Mouse (Mus musculus) embryonic facial prominence, embryonic 12.5 days (tissue): Measurements from ENCODE around the gene St6gal1. TPM values are rescaled to one million over a fixed set of nuclear protein-coding genes. Genes with fewer than 3 reads are reported as not detected.

Experiments used
- ATAC-seq: fragments of 200-750 bp; cut with Nextera tagmentation; 2 replicates; pipeline ENCODE4 v1.8.0; 2017; ENCODE audit not compliant: insufficient number of reproducible peaks, insufficient read depth, low FRiP score, low TSS enrichment
- H3K27ac ChIP-seq: fragments of 300-500 bp; sonication (generic); 2 replicates; pipeline ENCODE4 v1.5.1; 2016; ENCODE audit warnings: mild to moderate bottlenecking
- H3K27me3 ChIP-seq: fragments of 300-500 bp; sonication (generic); 2 replicates; pipeline ENCODE4 v1.6.1; 2016; ENCODE audit warnings: mild to moderate bottlenecking, moderate library complexity
- H3K36me3 ChIP-seq: fragments of 300-500 bp; sonication (generic); 2 replicates; pipeline ENCODE4 v1.6.1; 2016; ENCODE audit warnings: mild to moderate bottlenecking
- H3K4me1 ChIP-seq: fragments of 300-500 bp; sonication (generic); 2 replicates; pipeline ENCODE4 v1.6.1; 2016
- H3K4me2 ChIP-seq: fragments of 300-500 bp; sonication (generic); replicated peaks from 2 replicates; pipeline ENCODE4 v1.6.1; 2016; ENCODE audit warnings: mild to moderate bottlenecking, moderate library complexity
- H3K4me3 ChIP-seq: fragments of 300-500 bp; sonication (generic); 2 replicates; pipeline ENCODE4 v1.5.1; 2016; ENCODE audit warnings: mild to moderate bottlenecking
- H3K9ac ChIP-seq: fragments of 300-500 bp; sonication (generic); 2 replicates; pipeline ENCODE4 v1.6.1; 2016; ENCODE audit warnings: mild to moderate bottlenecking, moderate library complexity
- H3K9me3 ChIP-seq: fragments of 300-500 bp; sonication (generic); 2 replicates; pipeline ENCODE4 v1.6.1; 2016; ENCODE audit warnings: mild to moderate bottlenecking, moderate library complexity
- WGBS: fragments of 180-500 bp; shearing (Covaris S2); methylation state at CpG from one replicate; pipeline ENCODE4 v1.1.7; 2016; 5-methylcytosine and 5-hydroxymethylcytosine counted together
- polyA plus RNA-seq: library from polyadenylated mRNA; unstranded; fragments of >200 nt; fragmentation: Nextera tagmentation; extraction: Ambion mirVana; gene quantifications from 2 replicates; pipeline ENCODE4 v1.2.1, GENCODE M21; 2016

St6gal1 gene
- polyA plus RNA-seq, 1 experiment from 2014 or later: 31.7 TPM

DNA sequence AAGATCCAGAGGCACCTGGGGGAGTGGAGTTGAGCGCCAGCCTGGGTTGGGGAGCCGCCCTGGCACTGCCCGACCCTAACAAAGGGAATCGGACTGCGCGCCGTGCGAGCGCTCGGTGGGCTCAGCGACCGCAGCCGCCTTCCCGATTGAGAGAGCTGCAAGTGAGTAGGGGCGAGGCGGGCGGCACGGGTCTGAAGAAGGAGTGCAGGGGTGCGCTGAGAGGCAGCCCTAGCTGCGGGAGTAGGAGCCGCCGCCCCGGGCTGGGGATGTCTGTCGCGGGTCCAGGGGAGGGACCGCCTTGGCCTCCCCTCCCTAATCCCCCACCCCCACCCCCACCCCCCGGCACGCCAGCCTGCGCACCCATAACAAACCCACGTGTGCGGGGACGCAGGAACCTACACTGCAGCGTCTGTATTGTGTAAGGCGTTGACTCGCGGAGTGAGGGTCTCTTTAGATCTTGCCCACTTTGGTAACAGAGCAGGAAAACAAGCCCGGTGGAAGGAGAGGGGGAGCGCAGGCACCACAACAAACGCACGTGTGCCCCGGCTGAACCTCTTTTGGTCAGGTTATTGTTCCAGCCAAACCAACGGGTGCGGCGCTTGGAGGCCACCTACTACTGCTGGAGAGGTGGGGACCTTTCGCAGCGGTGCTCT is 655 bp downstream of the St6gal1 start:
- peak; percentile 78 for ATAC-seq
- Histone ChIP-seq H3K9me3 (no peaks in the 10 kb centered on the region), H3K36me3 (no peaks in the 10 kb centered on the region), H3K27me3 (no peaks in the 10 kb centered on the region), H3K27ac (peak overlapping the region; percentile 94), H3K4me3 (peak overlapping the region; percentile 77), H3K4me2 (peak overlapping the region; percentile 89), H3K4me1 (peaks cover 20% of the 10 kb centered on the region), H3K9ac (peak overlapping the region; percentile 89)
- WGBS: under 1% methylated on average over 37 of the region's 46 CpGs

DNA sequence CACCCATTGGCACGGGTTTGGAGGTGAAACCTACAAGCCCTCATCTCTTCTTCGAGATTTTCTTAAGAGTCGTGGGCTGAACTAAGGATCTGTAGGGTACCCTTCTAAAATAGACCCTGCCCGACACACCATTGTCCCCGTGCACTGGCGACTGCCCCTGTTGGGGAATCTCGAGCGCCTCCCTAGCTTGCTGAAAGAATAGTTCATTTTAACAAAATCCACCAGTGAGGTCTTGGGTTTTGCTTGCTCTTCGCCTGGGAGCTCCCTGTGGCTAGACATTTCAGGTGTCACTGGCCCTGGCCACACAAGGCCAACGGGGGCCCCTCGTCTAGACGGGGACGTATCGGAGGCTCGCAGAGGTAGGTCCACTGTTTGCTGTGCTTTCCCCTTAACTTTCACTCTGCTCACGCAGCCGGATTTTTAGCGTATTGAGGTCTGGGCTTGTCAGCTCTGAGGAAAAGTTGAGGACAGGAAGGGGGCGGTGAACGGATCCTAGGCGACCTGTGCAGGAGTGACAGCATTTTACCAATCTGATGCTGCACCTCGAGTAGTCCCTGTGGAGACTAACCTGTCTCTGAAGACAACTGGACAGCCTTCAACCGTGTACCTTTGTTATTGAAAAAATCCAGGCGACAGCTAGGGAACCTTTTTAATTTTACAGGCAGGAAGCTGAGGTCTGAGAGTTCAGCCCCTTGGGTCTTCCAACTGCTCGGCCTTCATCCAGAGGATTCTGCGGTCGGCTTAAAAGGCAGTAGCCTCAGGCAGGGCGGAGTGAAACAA is 1.5 kb downstream of the St6gal1 start:
- Histone ChIP-seq H3K9me3 (no peaks in the 10 kb centered on the region), H3K36me3 (no peaks in the 10 kb centered on the region), H3K27ac (peak overlapping the region; percentile 94), H3K4me1 (peaks cover 20% of the 10 kb centered on the region), H3K4me3 (peak overlapping the region; percentile 77), H3K27me3 (no peaks in the 10 kb centered on the region), H3K9ac (peak overlapping the region; percentile 89), H3K4me2 (peak overlapping the region; percentile 89)
- under 1% methylated on average over 28 of the region's 28 CpGs for WGBS
- ATAC-seq: peak; percentile 53

DNA sequence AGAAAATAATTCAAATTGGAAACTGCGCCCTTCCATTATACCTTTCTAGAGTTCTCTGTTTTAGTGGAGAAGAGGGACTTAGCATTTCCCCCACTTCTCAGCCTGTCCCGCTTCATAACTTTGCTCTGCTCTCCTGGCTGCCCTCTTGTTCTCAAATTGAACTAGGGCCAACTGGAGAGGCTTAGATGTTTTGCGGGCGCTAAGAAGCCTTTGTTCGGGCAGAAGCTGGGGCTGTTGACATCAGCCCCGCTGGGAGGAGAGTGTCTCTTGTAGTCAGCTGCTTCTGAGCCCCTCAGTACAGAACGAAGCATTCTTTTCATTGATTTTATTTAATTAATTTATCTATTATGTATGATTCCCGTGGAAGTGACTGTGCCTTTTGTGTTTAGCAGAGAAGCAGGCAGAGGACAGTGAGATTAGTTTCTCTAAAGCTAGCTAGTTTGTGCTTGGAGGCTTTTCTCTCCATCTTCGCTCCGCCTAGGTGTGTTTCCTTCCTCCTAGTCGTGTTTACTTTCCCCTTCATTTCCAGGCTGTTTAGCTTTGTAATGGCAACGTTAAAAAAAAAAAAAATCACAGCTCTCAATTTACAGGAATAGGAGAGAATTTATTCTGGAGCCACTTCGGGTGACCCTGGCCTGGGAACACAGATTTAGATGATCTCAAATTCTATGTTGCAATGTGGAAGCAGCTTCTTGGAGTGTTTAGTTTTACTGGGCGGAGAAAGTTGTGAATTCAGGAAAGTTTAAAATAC is 2.2 kb downstream of the St6gal1 start:
- Histone ChIP-seq H3K4me3 (peak overlapping the region; percentile 77), H3K9ac (peak overlapping the region; percentile 89), H3K4me1 (peaks cover 20% of the 10 kb centered on the region), H3K4me2 (peak overlapping the region; percentile 89), H3K36me3 (no peaks in the 10 kb centered on the region), H3K27ac (peak overlapping the region; percentile 94), H3K27me3 (no peaks in the 10 kb centered on the region), H3K9me3 (no peaks in the 10 kb centered on the region)
- WGBS: 6% methylated on average over 14 of the region's 14 CpGs
- ATAC-seq: no peak

DNA sequence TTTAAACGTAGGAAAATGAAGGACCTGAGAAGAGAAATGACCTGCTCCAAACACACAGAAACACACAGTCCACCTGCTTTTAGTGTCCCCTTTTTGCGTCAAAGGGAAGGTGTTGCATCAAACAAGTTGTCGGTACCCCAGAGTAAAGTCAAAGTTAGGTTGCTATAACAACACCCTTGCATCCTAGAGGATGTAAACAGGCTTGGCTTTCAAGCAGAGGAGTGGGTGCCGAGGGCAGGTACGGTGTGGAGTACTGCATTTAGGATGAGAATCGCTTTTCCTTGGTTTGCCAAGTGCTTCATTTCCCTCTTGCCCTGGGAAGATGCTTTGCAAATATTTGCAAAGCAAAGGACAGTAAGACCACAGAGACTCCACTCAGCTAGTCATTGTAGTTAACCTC is 3.3 kb downstream of the St6gal1 start:
- no peak overlapping the region for H3K27ac ChIP-seq
- H3K4me1 ChIP-seq: peaks cover 20% of the 10 kb centered on the region
- no peaks in the 10 kb centered on the region for H3K27me3 ChIP-seq
- H3K9ac ChIP-seq: no peak overlapping the region
- no peak for ATAC-seq
- no peaks in the 10 kb centered on the region for H3K9me3 ChIP-seq
- H3K4me2 ChIP-seq: peak overlapping the region; percentile 89
- H3K36me3 ChIP-seq: no peaks in the 10 kb centered on the region
- H3K4me3 ChIP-seq: 0 out of 2 replicates have a peak overlapping the region, but pooled peaks have one; percentile 77
- WGBS: 23% methylated on average over 6 of the region's 6 CpGs

DNA sequence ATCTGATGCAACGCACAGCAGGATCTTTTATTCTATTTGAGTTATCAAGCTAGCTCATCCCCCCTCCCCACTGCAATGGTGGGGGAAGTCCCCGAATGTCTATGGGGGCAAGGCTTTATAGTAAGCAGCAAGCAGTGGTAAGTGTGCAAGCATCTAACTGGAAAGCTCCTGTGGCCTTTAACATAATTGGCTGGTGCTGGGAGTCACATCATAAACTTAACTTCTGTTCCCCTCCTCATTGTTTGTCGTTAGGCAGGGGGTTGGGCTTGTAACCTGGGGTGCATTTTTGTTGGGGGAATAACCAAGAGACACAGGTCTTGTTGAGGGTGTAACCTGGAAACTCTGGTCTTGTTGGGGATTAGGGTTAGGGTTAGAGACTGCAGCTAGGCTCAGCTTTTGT is 3.9 kb downstream of the St6gal1 start:
- H3K27ac ChIP-seq: no peak overlapping the region
- H3K4me2 ChIP-seq: peak overlapping the region; percentile 89; the same call in 1 of the 2 replicates
- WGBS: 30% methylated on average over 3 of the region's 3 CpGs
- H3K9ac ChIP-seq: no peak overlapping the region
- H3K27me3 ChIP-seq: no peaks in the 10 kb centered on the region
- H3K4me3 ChIP-seq: no peak overlapping the region
- ATAC-seq: no peak
- no peaks in the 10 kb centered on the region for H3K36me3 ChIP-seq
- H3K4me1 ChIP-seq: peaks cover 20% of the 10 kb centered on the region
- no peaks in the 10 kb centered on the region for H3K9me3 ChIP-seq

DNA sequence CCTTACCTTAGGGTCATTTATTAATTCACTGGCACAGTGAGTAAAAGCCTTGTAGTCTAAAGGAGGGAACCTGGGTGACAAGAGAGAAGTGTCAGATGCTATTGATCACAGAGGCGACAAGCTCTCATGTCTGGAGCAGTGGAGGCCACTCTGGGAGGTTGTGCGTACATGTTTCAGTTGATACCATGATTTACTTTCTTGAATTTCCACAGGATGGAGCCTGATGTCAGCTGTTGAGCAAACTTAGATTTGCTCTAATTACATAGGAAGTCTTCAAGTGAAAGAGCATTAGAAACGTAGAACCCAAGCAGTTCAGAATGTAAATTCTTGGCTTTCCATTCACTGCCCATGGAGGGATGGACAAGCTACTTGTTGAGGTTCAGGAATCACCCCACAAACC is 5.4 kb downstream of the St6gal1 start:
- 64% methylated on average over 3 of the region's 3 CpGs for WGBS
- Histone ChIP-seq H3K27ac (no peak overlapping the region), H3K9me3 (no peaks in the 10 kb centered on the region)

DNA sequence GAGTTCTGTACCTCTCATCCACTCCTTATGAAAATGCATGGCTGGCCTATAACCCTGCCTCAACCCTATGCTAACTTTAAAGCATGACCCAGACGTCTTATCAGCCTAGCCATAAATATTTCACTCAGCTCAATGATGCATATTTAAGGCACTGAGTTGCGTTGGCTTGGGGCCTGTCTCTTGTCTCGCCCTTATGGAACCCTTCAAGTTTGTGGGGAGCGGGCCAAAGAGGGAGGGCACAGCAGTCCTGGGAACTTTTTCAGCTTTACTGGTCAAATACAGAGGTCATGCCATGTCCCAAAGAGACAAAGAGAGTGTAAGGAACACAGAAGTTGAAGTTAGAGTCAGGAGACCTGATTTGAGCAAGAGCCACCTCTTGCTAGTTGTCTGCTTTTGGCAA is 6.6 kb downstream of the St6gal1 start:
- WGBS: 80% methylated on average over 4 of the region's 4 CpGs
- H3K9me3 ChIP-seq: no peaks in the 10 kb centered on the region
- H3K4me3 ChIP-seq: no peak overlapping the region
- no peak overlapping the region for H3K4me2 ChIP-seq
- no peak overlapping the region for H3K27ac ChIP-seq
- H3K4me1 ChIP-seq: peaks cover 20% of the 10 kb centered on the region
- ATAC-seq: no peak
- H3K36me3 ChIP-seq: peaks cover 5% of the 10 kb centered on the region; the same call in 1 of the 2 replicates
- no peaks in the 10 kb centered on the region for H3K27me3 ChIP-seq
- no peak overlapping the region for H3K9ac ChIP-seq

More for the DNA sequence above, 5.4 kb downstream of the St6gal1 start:
- Histone ChIP-seq H3K9ac (no peak overlapping the region), H3K4me2 (no peak overlapping the region), H3K4me1 (peaks cover 20% of the 10 kb centered on the region), H3K4me3 (no peak overlapping the region), H3K36me3 (peaks cover 5% of the 10 kb centered on the region; the same call in 1 of the 2 replicates), H3K27me3 (no peaks in the 10 kb centered on the region)
- no peak for ATAC-seq

DNA sequence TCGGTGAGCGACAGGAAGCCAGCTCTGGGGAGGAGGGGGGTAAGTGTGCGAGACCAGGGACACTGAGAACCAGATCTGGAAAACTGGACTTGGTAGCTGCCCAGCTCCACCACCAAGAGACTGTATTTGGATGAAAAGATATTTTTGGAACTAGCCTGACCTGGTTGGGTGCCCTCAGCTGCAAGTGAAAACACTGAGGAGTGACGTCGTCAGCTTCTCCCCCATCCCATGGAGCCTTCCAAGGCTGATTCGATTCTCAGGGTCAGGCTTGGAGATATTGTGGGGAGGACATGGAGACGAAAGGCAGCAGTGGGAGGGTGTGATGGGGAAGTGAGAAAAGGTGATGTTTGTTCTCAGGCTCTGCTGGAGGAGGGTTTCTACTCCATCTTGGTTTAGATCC is 8.2 kb downstream of the St6gal1 start:
- H3K4me1 ChIP-seq: peaks cover 18% of the 10 kb centered on the region
- H3K4me3 ChIP-seq: no peak overlapping the region
- no peaks in the 10 kb centered on the region for H3K9me3 ChIP-seq
- peaks cover 5% of the 10 kb centered on the region; the same call in 1 of the 2 replicates for H3K36me3 ChIP-seq
- no peaks in the 10 kb centered on the region for H3K27me3 ChIP-seq
- H3K9ac ChIP-seq: no peak overlapping the region
- no peak overlapping the region for H3K4me2 ChIP-seq
- no peak overlapping the region for H3K27ac ChIP-seq
- 73% methylated on average over 7 of the region's 7 CpGs for WGBS
- ATAC-seq: no peak

DNA sequence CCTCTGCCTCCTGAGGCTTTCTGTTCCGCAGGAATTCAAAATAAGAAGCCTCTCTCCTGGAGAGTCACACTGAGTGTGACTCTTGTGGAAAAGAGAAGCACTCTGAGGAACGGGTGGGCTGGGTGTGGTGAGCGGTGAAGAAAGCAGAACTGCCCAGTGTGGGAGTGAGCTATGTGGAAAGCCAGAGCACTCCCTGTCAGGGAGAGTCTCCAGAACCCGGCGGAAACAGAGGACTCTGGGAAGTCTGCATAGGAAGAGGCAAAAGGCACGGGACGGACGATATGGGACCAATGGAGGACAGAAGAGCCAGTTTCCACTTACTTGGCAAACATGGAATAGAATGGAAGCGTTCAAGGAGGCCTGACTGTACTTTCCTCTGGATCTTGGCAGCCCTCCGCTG is 9.0 kb downstream of the St6gal1 start:
- Histone ChIP-seq H3K4me3 (no peak overlapping the region), H3K4me1 (peaks cover 17% of the 10 kb centered on the region), H3K36me3 (peaks cover 5% of the 10 kb centered on the region; the same call in 1 of the 2 replicates), H3K27me3 (no peaks in the 10 kb centered on the region), H3K9ac (no peak overlapping the region), H3K9me3 (no peaks in the 10 kb centered on the region), H3K27ac (no peak overlapping the region), H3K4me2 (no peak overlapping the region)
- no peak for ATAC-seq
- WGBS: 89% methylated on average over 10 of the region's 10 CpGs

DNA sequence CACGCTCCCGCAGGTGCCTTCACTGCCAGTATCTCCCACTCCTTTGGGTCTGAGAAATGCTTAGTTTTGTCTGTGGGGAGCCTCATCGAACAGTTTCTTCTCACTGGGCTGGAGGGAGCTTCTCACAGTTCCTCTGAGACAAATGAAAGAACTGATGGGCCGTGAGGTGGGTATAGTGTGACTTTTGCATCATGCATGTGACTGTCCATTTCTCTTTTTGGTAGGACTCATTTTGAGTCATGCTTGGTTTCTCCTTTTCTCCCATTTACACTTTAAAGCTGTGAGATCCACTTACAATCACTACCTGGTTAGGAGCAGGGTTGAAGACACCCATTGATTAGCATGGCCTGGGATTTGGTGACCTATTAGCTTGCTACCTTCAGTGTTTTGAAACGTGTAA is 10.0 kb downstream of the St6gal1 start:
- peaks cover 5% of the 10 kb centered on the region; the same call in 1 of the 2 replicates for H3K36me3 ChIP-seq
- peaks cover 15% of the 10 kb centered on the region for H3K4me1 ChIP-seq
- H3K27me3 ChIP-seq: no peaks in the 10 kb centered on the region
- no peak overlapping the region for H3K4me2 ChIP-seq
- WGBS: 87% methylated on average over 5 of the region's 5 CpGs
- ATAC-seq: no peak
- H3K9me3 ChIP-seq: no peaks in the 10 kb centered on the region
- no peak overlapping the region for H3K4me3 ChIP-seq
- no peak overlapping the region for H3K27ac ChIP-seq
- no peak overlapping the region for H3K9ac ChIP-seq

DNA sequence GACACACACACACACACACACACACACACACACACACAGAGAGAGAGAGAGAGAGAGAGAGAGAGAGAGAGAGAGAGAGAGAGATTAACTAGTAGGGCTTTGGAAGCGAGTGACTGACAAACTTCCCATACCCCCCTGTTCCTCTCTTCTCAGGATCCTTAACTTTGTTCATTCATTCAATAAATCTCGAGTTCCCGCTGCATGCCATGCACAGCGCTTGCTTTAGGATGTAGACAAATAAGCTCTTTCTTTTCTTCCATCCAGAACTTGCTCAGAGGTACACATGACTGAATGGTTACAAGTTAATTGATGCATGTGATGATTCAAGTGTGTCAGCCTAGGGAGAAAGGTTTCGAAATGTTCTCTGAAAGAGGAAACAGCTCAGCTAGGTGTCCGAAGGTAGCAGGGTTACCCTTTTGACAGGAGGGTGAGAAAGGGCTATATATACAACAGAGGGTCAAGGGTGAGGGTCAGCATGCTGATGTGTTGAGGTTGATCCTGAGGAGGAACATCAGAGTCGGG is 10.7 kb downstream of the St6gal1 start:
- H3K4me2 ChIP-seq: no peak overlapping the region
- H3K4me3 ChIP-seq: no peak overlapping the region
- H3K27me3 ChIP-seq: no peaks in the 10 kb centered on the region
- H3K4me1 ChIP-seq: peaks cover 22% of the 10 kb centered on the region
- H3K27ac ChIP-seq: no peak overlapping the region
- H3K9me3 ChIP-seq: no peaks in the 10 kb centered on the region
- peaks cover 5% of the 10 kb centered on the region; the same call in 1 of the 2 replicates for H3K36me3 ChIP-seq
- WGBS: 66% methylated on average over 7 of the region's 7 CpGs
- no peak overlapping the region for H3K9ac ChIP-seq
- no peak for ATAC-seq
